Mouse (Mus musculus): ENCODE data around the gene Wdr73.

The Wdr73 gene

DNA sequence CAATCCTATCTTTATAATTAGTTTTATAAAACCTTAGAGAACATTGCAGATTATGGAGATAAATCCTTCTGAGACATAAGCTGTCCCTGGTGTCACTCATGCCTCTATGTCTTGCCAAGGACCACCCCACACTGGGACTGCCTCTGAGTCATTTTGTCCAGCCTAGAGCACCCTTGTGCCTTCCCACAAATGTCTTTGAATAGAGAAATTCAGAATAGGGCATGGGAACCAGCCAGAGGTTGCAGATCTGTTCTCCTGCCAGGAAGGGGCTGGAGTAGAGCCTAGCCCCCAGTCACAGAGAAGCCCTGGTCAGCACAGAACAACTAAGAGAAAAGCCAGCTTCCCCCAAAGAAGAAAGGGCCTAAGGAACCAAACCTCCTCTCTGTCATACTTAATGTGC is 45.8 kb downstream of the Wdr73 start:
- no peak for DNase-seq (ENCODE audit: low read depth, low spot score)

DNA sequence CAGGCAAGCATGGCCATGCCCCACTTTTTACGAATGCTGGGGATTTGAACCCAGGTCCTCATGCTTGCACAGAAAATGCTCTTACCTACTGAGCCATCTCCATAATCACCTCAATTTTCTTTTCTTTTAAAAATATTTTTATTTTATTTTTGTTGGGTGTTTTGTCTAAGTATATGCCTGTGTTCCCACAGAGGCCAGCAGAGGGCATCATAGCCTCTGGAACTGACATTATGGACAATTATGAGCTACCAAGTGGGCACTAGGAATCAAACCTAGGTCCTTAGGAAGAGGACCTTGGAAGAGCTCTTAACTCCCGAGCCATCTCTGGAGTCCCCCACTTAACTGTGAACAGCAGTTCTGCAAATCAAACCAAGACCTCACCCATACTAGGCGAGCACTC is 47.9 kb downstream of the Wdr73 start:
- DNase-seq (ENCODE audit: low read depth, low spot score): no peak

DNA sequence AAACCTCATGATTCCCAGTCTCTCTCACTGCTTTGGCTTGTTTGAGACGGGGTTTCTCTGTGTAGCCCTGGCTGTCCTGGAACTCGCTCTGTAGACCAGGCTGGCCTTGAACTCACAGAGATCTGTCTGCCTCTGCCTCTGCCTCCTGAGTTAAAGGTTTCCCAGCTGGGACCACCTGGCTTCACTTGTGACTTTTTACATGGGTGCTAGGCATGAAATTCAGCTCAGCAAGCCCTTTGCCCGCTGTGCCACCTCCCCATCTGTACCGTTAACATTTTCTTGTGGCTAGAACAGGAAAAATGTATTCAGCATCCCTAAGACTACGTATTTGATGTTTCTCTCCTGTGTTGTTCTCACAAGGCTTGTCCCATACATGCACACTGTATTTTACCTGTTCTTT is 50.5 kb downstream of the Wdr73 start:
- no peak for DNase-seq (ENCODE audit: low read depth, low spot score)

DNA sequence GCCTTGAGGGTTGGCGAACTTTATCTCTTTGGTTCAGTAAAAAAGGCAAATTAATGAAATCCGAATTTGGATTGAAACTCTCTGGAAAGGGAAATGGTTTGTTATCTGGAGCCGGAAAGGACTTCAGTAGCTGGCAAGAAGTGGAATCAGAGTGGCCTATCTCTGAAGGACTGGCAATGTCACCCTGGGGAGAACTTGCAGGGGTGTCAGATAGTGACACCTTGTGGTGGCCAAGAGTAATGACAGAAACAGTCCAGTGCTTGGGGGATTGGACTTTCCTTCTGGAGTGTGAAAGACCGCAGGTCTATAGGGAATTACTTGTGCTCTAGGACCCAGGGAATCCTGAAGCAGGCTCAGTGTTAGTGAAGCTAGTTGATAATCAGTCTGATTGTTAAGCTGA is 51.4 kb downstream of the Wdr73 start:
- DNase-seq (ENCODE audit: low read depth, low spot score): no peak

DNA sequence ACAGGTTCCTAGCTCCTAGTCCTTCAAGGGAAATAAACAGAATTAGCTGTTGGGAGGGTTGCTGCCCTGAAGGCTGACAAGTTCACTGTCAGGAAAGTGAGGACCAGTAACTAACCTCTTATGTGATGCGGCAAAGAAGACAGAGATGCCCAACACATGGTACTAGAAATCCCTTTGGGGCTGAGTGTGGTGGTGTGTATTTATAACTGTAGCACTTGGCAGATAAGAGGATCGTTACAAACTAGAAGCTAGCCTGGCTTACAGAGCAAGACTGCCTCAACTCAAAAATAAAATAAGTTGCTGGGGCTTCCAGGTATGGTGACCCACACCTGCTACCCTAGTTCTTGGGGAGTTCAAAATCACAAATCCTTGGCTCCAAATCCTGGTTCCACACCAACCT is 51.8 kb downstream of the Wdr73 start:
- no peak for DNase-seq (ENCODE audit: low read depth, low spot score)

DNA sequence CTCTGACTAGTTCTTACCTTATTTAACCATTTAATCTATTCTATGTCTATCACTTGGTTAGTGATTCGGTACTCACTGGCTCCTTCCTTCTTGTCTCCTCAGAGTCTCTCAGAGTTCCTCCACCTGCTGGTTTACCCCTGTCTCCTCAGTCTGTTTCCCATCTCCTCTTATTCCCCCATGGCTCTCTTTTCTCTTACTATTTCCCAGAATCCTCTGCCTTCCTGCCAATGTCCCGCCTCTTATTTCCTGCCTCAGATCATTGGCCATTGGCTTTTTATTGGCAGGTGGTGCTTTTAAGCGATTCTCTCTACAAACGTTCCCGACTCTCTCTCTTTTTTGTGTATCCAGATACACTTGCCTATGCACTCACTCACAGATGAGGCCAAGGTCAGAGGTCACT is 54.4 kb downstream of the Wdr73 start:
- DNase-seq (ENCODE audit: low read depth, low spot score): no peak

DNA sequence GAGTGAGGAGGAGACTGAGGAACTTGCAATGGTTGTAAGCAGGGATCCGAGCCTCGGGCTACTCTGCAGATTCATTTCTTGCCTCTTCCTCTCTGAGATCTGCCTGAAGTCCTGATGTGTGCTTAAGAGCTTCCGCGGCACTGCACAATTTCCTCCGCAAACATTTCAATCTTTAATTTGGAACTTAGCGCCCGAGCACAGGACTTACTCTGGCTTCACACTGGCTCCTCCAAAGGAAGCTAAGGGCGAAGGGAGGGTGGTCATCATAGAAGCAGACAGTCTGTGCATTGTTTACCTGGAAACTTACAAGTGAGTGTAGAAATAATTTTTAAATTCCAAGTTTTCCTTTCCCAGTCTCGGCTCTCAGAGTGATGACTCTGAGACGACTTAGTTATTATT is 54.8 kb downstream of the Wdr73 start:
- no peak for DNase-seq (ENCODE audit: low read depth, low spot score)

DNA sequence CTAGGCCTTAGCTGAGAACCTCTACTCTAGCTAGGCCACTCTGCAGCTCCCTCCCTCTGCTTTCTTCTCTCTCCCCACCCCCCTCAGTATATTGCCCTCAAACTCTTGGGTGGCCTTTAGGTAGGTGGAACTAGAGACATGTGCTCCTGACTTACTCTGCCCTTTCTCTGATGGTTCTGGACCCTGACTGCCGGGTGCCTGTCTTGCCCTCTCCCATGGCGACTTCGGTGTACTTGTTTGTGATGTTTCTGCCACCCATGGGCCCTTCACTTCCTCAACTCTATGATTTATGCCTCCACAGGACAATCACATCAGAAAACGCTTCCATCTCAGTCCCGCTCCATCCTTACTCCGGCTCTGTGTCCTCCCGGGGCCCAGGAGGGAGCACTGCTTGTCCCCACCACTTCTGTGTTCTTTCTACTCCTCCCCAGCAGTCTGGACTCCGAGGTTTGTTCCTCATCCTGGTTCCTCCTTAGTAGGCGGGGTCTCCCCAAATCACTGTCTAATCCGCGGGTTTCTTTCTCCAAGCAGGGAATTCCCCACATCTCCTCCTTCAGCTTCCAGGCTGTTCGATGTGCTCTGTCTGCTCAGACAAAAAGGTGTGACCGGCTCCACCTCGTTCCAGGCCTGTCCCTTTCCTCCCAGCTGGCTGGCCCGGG is 55.3 kb downstream of the Wdr73 start:
- no peak for DNase-seq (ENCODE audit: low read depth, low spot score)

DNA sequence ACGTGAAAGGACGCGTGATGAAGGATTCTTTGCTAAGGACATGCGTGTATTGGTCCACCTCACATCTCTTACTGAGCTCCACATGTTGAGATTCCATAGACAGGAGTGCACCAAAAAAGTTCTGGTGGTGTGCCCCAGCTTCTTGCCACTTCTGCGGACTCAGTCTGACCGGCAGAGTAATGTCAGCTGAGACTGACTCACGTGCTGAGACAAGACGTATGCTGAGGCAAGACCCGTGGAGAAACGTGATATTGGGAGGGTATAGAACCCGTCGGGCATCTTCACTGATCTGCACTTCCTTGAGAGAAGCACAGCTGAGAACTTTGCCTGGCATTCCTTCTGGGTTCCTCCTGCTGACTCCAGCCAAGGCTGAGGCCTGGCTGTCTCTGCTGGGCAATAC is 56.4 kb downstream of the Wdr73 start:
- no peak for DNase-seq (ENCODE audit: low read depth, low spot score)

DNA sequence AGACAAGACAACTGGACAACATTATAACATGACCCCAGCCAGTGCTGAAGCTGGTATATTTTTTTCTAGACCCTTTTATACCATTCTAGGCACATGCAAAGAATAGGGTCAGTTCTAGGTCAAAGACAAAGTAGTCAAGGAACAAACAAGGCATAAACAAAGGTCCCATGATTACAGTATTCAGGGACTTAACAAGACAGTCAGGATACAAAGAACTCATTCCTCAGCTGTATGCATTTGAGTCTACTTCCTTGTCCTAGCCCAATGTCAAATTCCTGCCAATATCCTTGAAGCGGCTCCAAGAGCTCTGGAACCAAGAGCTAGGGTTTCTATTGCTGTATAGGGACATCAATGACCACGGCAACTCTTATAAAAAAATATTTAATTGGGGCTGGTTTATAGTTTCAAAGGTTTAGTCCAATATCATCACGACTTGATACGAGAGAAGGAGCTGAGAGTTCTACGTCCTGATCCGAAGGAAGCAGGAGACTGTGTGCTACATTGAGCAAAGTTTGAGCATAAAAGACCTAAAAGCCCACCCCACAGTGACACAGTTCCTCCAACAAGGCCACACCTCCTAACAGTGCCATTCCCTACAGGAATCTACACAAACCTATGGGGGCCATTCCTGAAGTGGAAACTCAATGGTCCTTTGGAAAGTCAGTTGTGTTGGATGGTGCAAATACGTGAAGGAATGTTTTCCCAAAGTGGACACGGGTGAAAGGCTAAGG is 57.0 kb downstream of the Wdr73 start:
- DNase-seq (ENCODE audit: low read depth, low spot score): no peak

DNA sequence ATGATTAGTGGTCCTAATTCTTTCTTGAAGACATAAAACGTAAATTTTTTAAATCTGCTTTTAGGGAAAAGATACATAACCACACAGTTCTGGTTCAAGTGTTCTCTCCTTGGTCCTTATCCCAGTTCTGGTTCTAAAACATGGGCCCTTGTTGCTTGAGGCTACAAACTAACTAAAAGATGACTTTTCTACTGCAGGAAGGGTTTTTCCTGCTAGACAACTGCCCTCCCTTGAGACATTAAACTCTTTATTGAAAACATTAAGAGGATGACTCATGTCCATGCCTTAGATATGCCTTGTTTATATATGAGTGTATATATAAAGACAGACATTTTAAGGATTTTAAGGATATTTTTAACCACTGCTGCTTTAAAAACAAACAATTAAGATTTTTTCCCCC is 57.9 kb downstream of the Wdr73 start:
- no peak for DNase-seq (ENCODE audit: low read depth, low spot score)

DNA sequence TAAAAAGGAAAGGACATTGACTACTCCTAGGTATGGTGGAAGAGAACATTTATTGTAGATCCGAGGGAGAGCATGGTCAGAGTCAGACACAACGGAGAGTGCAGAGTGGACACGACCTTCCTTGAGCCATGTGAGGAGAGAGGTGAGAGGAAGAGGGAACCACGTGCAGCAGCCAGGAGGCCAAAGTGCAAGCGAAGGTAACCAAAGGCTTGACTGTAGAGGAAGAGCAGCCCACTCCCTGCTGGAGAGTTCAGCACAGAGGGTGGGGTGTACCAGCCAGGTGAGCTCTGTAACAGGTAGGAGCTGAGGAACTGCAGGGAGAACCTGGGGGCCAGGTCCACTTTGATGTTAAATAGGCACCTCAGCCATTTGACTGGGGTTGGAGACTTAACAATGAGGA is 58.9 kb downstream of the Wdr73 start:
- DNase-seq (ENCODE audit: low read depth, low spot score): no peak

DNA sequence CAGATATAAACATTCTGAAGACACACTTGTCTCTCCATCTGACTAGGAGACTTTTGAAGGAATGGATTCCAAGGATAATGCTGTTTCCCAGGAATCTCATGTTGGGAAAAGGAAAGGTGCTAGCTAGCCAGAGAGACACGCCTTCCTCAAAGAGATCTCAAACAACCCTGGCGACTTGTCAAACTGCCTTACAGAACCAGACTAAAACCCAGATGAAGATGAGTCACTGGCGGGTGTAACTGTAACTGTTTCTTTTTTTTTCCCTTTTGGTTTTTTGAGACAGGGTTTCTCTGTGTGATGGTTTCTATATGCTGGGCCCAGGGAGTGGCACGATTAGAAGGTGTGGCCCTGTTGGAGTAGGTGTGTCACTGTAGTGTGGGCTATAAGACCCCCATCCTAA is 60.1 kb downstream of the Wdr73 start:
- no peak for DNase-seq (ENCODE audit: low read depth, low spot score)

Measured in telencephalon, adult 2 months (tissue).